14 mouse cellular contexts compared by ENCODE assay signal in genomic region chr2:32329531-32329930, GRCm38 (mm10). TPM values are rescaled to one million over a fixed set of nuclear protein-coding genes. Genes with fewer than 3 reads are reported as not detected.
DNase-seq lines count a peak whose midpoint lies in the region; ATAC-seq lines count a peak whose summit lies in the region.
"Had no signal": no experiment of that assay in that cellular context is flagged by ENCODE, and none has a peak within 500 bp of the region (broad histone marks: within the 10 kb centered on the region; RNA-seq: fewer than 3 reads in every experiment).

No protein-coding gene starts in this region.

- DNase-seq in frontal cortex, postnatal 10 days (ENCODE audit: low spot score in 2 of 2) = no peak
- peak; percentile 44 for DNase-seq in embryonic facial prominence, embryonic 11.5 days (ENCODE audit: low spot score)
- DNase-seq in spleen, postnatal 14 days (ENCODE audit: low spot score in 2 of 2) = no peak
- no peak for DNase-seq in kidney, adult 11 months
- DNase-seq: adrenal gland, adult 2 months; kidney, postnatal 10 days; retina, postnatal 1 day had no signal

- H3K27me3 ChIP-seq in intestine, embryonic 16.5 days (replicated peaks; ENCODE audit: control insufficient read depth, insufficient read depth, low read length) = no peaks in the 10 kb centered on the region
- H3K27me3 ChIP-seq in intestine, embryonic 15.5 days (replicated peaks) = no peaks in the 10 kb centered on the region
- H3K27me3 ChIP-seq in embryonic facial prominence, embryonic 11.5 days (ENCODE audit: control insufficient read depth, insufficient read depth, low read length) = no peaks in the 10 kb centered on the region
- H3K27me3 ChIP-seq in neural tube, embryonic 15.5 days (replicated peaks) = no peaks in the 10 kb centered on the region
- H3K27me3 ChIP-seq: hindbrain, embryonic 15.5 days; Patski had no signal

- H3K27ac ChIP-seq in intestine, embryonic 16.5 days (ENCODE audit: low read length) = no peak overlapping the region
- no peak overlapping the region; the same call in 1 of the 2 replicates for H3K27ac ChIP-seq in intestine, embryonic 15.5 days
- H3K27ac ChIP-seq in embryonic facial prominence, embryonic 11.5 days (replicated peaks; ENCODE audit: low read depth, low read length) = peak overlapping the region; percentile 52; the same call in 1 of the 2 replicates
- no peak overlapping the region for H3K27ac ChIP-seq in neural tube, embryonic 15.5 days (replicated peaks)
- H3K27ac ChIP-seq: hindbrain, embryonic 15.5 days; liver, embryonic 15.5 days had no signal

- 0 out of 2 replicates have a peak, but pooled peaks cover 3% of the 10 kb centered on the region for H3K36me3 ChIP-seq in intestine, embryonic 16.5 days (ENCODE audit: control insufficient read depth, insufficient read depth, low read length)
- H3K36me3 ChIP-seq in intestine, embryonic 15.5 days = peaks cover 4% of the 10 kb centered on the region; the same call in 1 of the 2 replicates
- no peaks in the 10 kb centered on the region for H3K36me3 ChIP-seq in embryonic facial prominence, embryonic 11.5 days (replicated peaks; ENCODE audit: control insufficient read depth, insufficient read depth, low read depth, low read length)
- H3K36me3 ChIP-seq in neural tube, embryonic 15.5 days = peaks cover 56% of the 10 kb centered on the region
- H3K36me3 ChIP-seq: liver, embryonic 15.5 days had no signal

- ATAC-seq in frontal cortex, adult (ENCODE audit: low TSS enrichment) = peak; percentile 51
- ATAC-seq in intestine, embryonic 16.5 days = 0 out of 2 replicates have a peak, but pooled peaks have one; percentile 29
- no peak for ATAC-seq in intestine, embryonic 15.5 days
- ATAC-seq in embryonic facial prominence, embryonic 11.5 days (replicated peaks; ENCODE audit: insufficient number of reproducible peaks, low FRiP score, low TSS enrichment, low read depth) = no peak
- no peak for ATAC-seq in neural tube, embryonic 15.5 days (ENCODE audit: low FRiP score)
- ATAC-seq: Patski had no signal

- peak overlapping the region; percentile 0; the same call in 1 of the 2 replicates for H3K9ac ChIP-seq in intestine, embryonic 16.5 days (ENCODE audit: low read depth, low read length)
- H3K9ac ChIP-seq in intestine, embryonic 15.5 days = no peak overlapping the region
- no peak overlapping the region; the same call in 1 of the 2 replicates for H3K9ac ChIP-seq in embryonic facial prominence, embryonic 11.5 days (replicated peaks; ENCODE audit: low read length)
- peak overlapping the region; percentile 26; the same call in 1 of the 2 replicates for H3K9ac ChIP-seq in neural tube, embryonic 15.5 days (replicated peaks)
- H3K9ac ChIP-seq: hindbrain, embryonic 15.5 days; liver, embryonic 15.5 days had no signal

- H3K9me3 ChIP-seq in intestine, embryonic 16.5 days (ENCODE audit: control insufficient read depth, low read length) = no peaks in the 10 kb centered on the region
- no peaks in the 10 kb centered on the region for H3K9me3 ChIP-seq in intestine, embryonic 15.5 days
- no peaks in the 10 kb centered on the region for H3K9me3 ChIP-seq in embryonic facial prominence, embryonic 11.5 days (replicated peaks; ENCODE audit: control insufficient read depth, low read length)
- H3K9me3 ChIP-seq in neural tube, embryonic 15.5 days (replicated peaks) = no peaks in the 10 kb centered on the region
- H3K9me3 ChIP-seq: hindbrain, embryonic 15.5 days; liver, embryonic 15.5 days had no signal

- H3K4me3 ChIP-seq in intestine, embryonic 16.5 days (ENCODE audit: low read length) = no peak overlapping the region
- H3K4me3 ChIP-seq in intestine, embryonic 15.5 days (replicated peaks) = no peak overlapping the region
- no peak overlapping the region for H3K4me3 ChIP-seq in embryonic facial prominence, embryonic 11.5 days (ENCODE audit: low read depth, low read length)
- H3K4me3 ChIP-seq in neural tube, embryonic 15.5 days (replicated peaks) = no peak overlapping the region
- H3K4me3 ChIP-seq: hindbrain, embryonic 15.5 days; liver, embryonic 15.5 days had no signal

- peaks cover 8% of the 10 kb centered on the region; the same call in 1 of the 2 replicates for H3K4me1 ChIP-seq in intestine, embryonic 16.5 days (ENCODE audit: control insufficient read depth, insufficient read depth, low read length)
- peaks cover 12% of the 10 kb centered on the region; the same call in 1 of the 2 replicates for H3K4me1 ChIP-seq in intestine, embryonic 15.5 days (replicated peaks)
- H3K4me1 ChIP-seq in embryonic facial prominence, embryonic 11.5 days (ENCODE audit: control insufficient read depth, insufficient read depth, low read length) = peaks cover 8% of the 10 kb centered on the region
- H3K4me1 ChIP-seq in neural tube, embryonic 15.5 days = 0 out of 2 replicates have a peak, but pooled peaks cover 4% of the 10 kb centered on the region
- H3K4me1 ChIP-seq: hindbrain, embryonic 15.5 days; liver, embryonic 15.5 days had no signal

- no peak overlapping the region for H3K4me2 ChIP-seq in intestine, embryonic 16.5 days (ENCODE audit: low read depth, low read length)
- no peak overlapping the region for H3K4me2 ChIP-seq in intestine, embryonic 15.5 days (replicated peaks)
- no peak overlapping the region for H3K4me2 ChIP-seq in embryonic facial prominence, embryonic 11.5 days (ENCODE audit: low read depth, low read length)
- H3K4me2 ChIP-seq in neural tube, embryonic 15.5 days = no peak overlapping the region
- H3K4me2 ChIP-seq: hindbrain, embryonic 15.5 days; liver, embryonic 15.5 days had no signal

- 50% methylated on average over 6 of the region's 6 CpGs for WGBS in intestine, embryonic 16.5 days
- 43% methylated on average over 6 of the region's 6 CpGs for WGBS in intestine, embryonic 15.5 days
- WGBS in embryonic facial prominence, embryonic 11.5 days = 33% methylated on average over 6 of the region's 6 CpGs
- WGBS in neural tube, embryonic 15.5 days = 50% methylated on average over 6 of the region's 6 CpGs

RNA-seq across cellular contexts. Expression of gene Ciz1, which starts 22.6 kb away (rescaled TPM):
- 47.1 and 51.4 TPM in 2 replicates for polyA plus RNA-seq in intestine, embryonic 16.5 days (2015; fragmentation: Nextera tagmentation; extraction: Ambion mirVana)
- 38.9 and 39.8 TPM in 2 replicates for polyA plus RNA-seq in intestine, embryonic 15.5 days (2015; fragmentation: Nextera tagmentation; extraction: Ambion mirVana)
- 41.1 and 46.0 TPM in 2 replicates for polyA plus RNA-seq in embryonic facial prominence, embryonic 11.5 days (2014; fragmentation: Nextera tagmentation; extraction: Ambion mirVana)
- polyA plus RNA-seq in neural tube, embryonic 15.5 days (2015; fragmentation: Nextera tagmentation; extraction: Ambion mirVana) = 43.8 and 44.8 TPM in 2 replicates

RNA-seq across cellular contexts. Expression of gene Dnm1, which starts 23.6 kb away (rescaled TPM):
- polyA plus RNA-seq in intestine, embryonic 16.5 days (2015; fragmentation: Nextera tagmentation; extraction: Ambion mirVana) = 11.8 and 12.5 TPM in 2 replicates
- polyA plus RNA-seq in intestine, embryonic 15.5 days (2015; fragmentation: Nextera tagmentation; extraction: Ambion mirVana) = 12.2 and 16.4 TPM in 2 replicates
- 31.0 and 35.3 TPM in 2 replicates for polyA plus RNA-seq in embryonic facial prominence, embryonic 11.5 days (2014; fragmentation: Nextera tagmentation; extraction: Ambion mirVana)
- 72.4 and 86.9 TPM in 2 replicates for polyA plus RNA-seq in neural tube, embryonic 15.5 days (2015; fragmentation: Nextera tagmentation; extraction: Ambion mirVana)

RNA-seq across cellular contexts. Expression of gene Swi5, which starts 41.7 kb away (rescaled TPM):
- 342 and 377 TPM in 2 replicates for polyA plus RNA-seq in intestine, embryonic 16.5 days (2015; fragmentation: Nextera tagmentation; extraction: Ambion mirVana)
- 387 and 409 TPM in 2 replicates for polyA plus RNA-seq in intestine, embryonic 15.5 days (2015; fragmentation: Nextera tagmentation; extraction: Ambion mirVana)
- polyA plus RNA-seq in embryonic facial prominence, embryonic 11.5 days (2014; fragmentation: Nextera tagmentation; extraction: Ambion mirVana) = 392 and 406 TPM in 2 replicates
- polyA plus RNA-seq in neural tube, embryonic 15.5 days (2015; fragmentation: Nextera tagmentation; extraction: Ambion mirVana) = 421 and 448 TPM in 2 replicates

RNA-seq across cellular contexts. Expression of gene Golga2, which starts 42.3 kb away (rescaled TPM):
- polyA plus RNA-seq in intestine, embryonic 16.5 days (2015; fragmentation: Nextera tagmentation; extraction: Ambion mirVana) = 21.5 and 21.6 TPM in 2 replicates
- 19.7 and 20.5 TPM in 2 replicates for polyA plus RNA-seq in intestine, embryonic 15.5 days (2015; fragmentation: Nextera tagmentation; extraction: Ambion mirVana)
- polyA plus RNA-seq in embryonic facial prominence, embryonic 11.5 days (2014; fragmentation: Nextera tagmentation; extraction: Ambion mirVana) = 14.9 and 15.2 TPM in 2 replicates
- 27.5 and 31.3 TPM in 2 replicates for polyA plus RNA-seq in neural tube, embryonic 15.5 days (2015; fragmentation: Nextera tagmentation; extraction: Ambion mirVana)

RNA-seq across cellular contexts. Expression of gene 1110008P14Rik, which starts 52.2 kb away (rescaled TPM):
- 44.2 and 45.8 TPM in 2 replicates for polyA plus RNA-seq in intestine, embryonic 16.5 days (2015; fragmentation: Nextera tagmentation; extraction: Ambion mirVana)
- 38.6 and 42.5 TPM in 2 replicates for polyA plus RNA-seq in intestine, embryonic 15.5 days (2015; fragmentation: Nextera tagmentation; extraction: Ambion mirVana)
- polyA plus RNA-seq in embryonic facial prominence, embryonic 11.5 days (2014; fragmentation: Nextera tagmentation; extraction: Ambion mirVana) = 41.3 and 41.5 TPM in 2 replicates
- 163 and 195 TPM in 2 replicates for polyA plus RNA-seq in neural tube, embryonic 15.5 days (2015; fragmentation: Nextera tagmentation; extraction: Ambion mirVana)

Comparison
In these comparisons a context has a peak if more than half of its experiments do, and no peak if none do; other contexts are left out.
1. ATAC-seq: peak in frontal cortex, adult (single experiment) and intestine, embryonic 16.5 days (single experiment); none in intestine, embryonic 15.5 days (single experiment), embryonic facial prominence, embryonic 11.5 days (single experiment) and neural tube, embryonic 15.5 days (single experiment).
2. H3K9ac ChIP-seq: peak in intestine, embryonic 16.5 days (single experiment) and neural tube, embryonic 15.5 days (single experiment); none in intestine, embryonic 15.5 days (single experiment) and embryonic facial prominence, embryonic 11.5 days (single experiment).